Mouse (Mus musculus): Measurements from ENCODE around the gene Rrn3. TPM values are rescaled to one million over a fixed set of nuclear protein-coding genes. Genes with fewer than 3 reads are reported as not detected.

The Rrn3 gene
- 34.4 TPM for total RNA-seq (2023)

GRCm38 (mm10) chr16:13780353-13781036, at the start of gene Rrn3:
Rrn3 (plus strand) TSS chr16:13780708.

GRCm38 (mm10) chr16:13818560-13819393, 38.3 kb downstream of the Rrn3 start, which contains the start of gene Ntan1:
Ntan1 (plus strand) TSS chr16:13818845.

Other genes with a start within 250 kb of the Rrn3 start
- gene Parn, start 112.5 kb upstream of the Rrn3 start, total RNA-seq (2023), result 35.7 TPM
- 74.7 TPM for gene Bfar, start 108.8 kb upstream of the Rrn3 start, total RNA-seq (2023)
- gene 3110001I22Rik, start 108.8 kb upstream of the Rrn3 start, total RNA-seq (2023), result 28.8 TPM
- gene Pla2g10, start 49.7 kb upstream of the Rrn3 start, total RNA-seq (2023), result not detected
- 72.1 TPM for gene Ntan1, start 38.1 kb downstream of the Rrn3 start, total RNA-seq (2023)
- gene Pdxdc1, start 122.4 kb downstream of the Rrn3 start, total RNA-seq (2023), result 65.8 TPM
- 0.70 TPM for gene Mpv17l, start 122.5 kb downstream of the Rrn3 start, total RNA-seq (2023)
- not detected for gene 2900011O08Rik, start 205.9 kb downstream of the Rrn3 start, total RNA-seq (2023)
- gene Ifitm7, start 206.2 kb downstream of the Rrn3 start, total RNA-seq (2023), result not detected

Measured in CD8-positive naive resting alpha-beta T cell, adult 57 days (primary cell).